Mouse (Mus musculus): ENCODE results near the gene Olfr789. TPM values are rescaled to one million over a fixed set of nuclear protein-coding genes. Genes with fewer than 3 reads are reported as not detected.

Gene Olfr789
- not detected for polyA plus RNA-seq (2017; shearing (Covaris generic))

GRCm38 (mm10) chr10:129484452-129484851 lies at the start of gene Olfr789:
Gene Olfr789 (plus strand): TSS chr10:129484752.

GRCm38 (mm10) chr10:129461562-129461961 lies 23.0 kb upstream of the Olfr789 start, which contains the start of gene Olfr787:
Gene Olfr787 (plus strand): TSS chr10:129461862.

GRCm38 (mm10) chr10:129470698-129471097 lies 13.9 kb upstream of the Olfr789 start, which contains the start of gene Olfr788:
Gene Olfr788 (plus strand): TSS chr10:129470998.

GRCm38 (mm10) chr10:129498192-129498591 lies 13.6 kb downstream of the Olfr789 start, which contains the start of gene Olfr790:
Gene Olfr790 (plus strand): TSS chr10:129498492.

GRCm38 (mm10) chr10:129521492-129521891 lies 36.9 kb downstream of the Olfr789 start, which contains the start of gene Olfr791:
Gene Olfr791 (plus strand): TSS chr10:129521792.

GRCm38 (mm10) chr10:129538862-129539261 lies 54.3 kb downstream of the Olfr789 start, which contains the start of gene Olfr792:
Gene Olfr792 (plus strand): TSS chr10:129539162.

Other genes starting within 250 kb of the Olfr789 start
- not detected for gene Olfr774, start 248.5 kb upstream of the Olfr789 start, polyA plus RNA-seq (2017; shearing (Covaris generic))
- not detected for gene Olfr775, start 236.3 kb upstream of the Olfr789 start, polyA plus RNA-seq (2017; shearing (Covaris generic))
- not detected for gene Olfr776, start 225.6 kb upstream of the Olfr789 start, polyA plus RNA-seq (2017; shearing (Covaris generic))
- gene Olfr777, start 213.3 kb upstream of the Olfr789 start, polyA plus RNA-seq (2017; shearing (Covaris generic)): not detected
- gene Olfr780, start 166.6 kb upstream of the Olfr789 start, polyA plus RNA-seq (2017; shearing (Covaris generic)): not detected
- not detected for gene Olfr781, start 155.9 kb upstream of the Olfr789 start, polyA plus RNA-seq (2017; shearing (Covaris generic))
- not detected for gene Olfr782, start 135.9 kb upstream of the Olfr789 start, polyA plus RNA-seq (2017; shearing (Covaris generic))
- not detected for gene Olfr784, start 100.7 kb upstream of the Olfr789 start, polyA plus RNA-seq (2017; shearing (Covaris generic))
- not detected for gene Olfr785, start 79.3 kb upstream of the Olfr789 start, polyA plus RNA-seq (2017; shearing (Covaris generic))
- gene Olfr786, start 57.4 kb upstream of the Olfr789 start, polyA plus RNA-seq (2017; shearing (Covaris generic)): not detected
- gene Olfr787, start 22.9 kb upstream of the Olfr789 start, polyA plus RNA-seq (2017; shearing (Covaris generic)): not detected
- gene Olfr788, start 13.8 kb upstream of the Olfr789 start, polyA plus RNA-seq (2017; shearing (Covaris generic)): not detected
- not detected for gene Olfr790, start 13.7 kb downstream of the Olfr789 start, polyA plus RNA-seq (2017; shearing (Covaris generic))
- not detected for gene Olfr791, start 37.0 kb downstream of the Olfr789 start, polyA plus RNA-seq (2017; shearing (Covaris generic))
- gene Olfr792, start 54.4 kb downstream of the Olfr789 start, polyA plus RNA-seq (2017; shearing (Covaris generic)): not detected
- not detected for gene Olfr794, start 82.9 kb downstream of the Olfr789 start, polyA plus RNA-seq (2017; shearing (Covaris generic))
- not detected for gene Olfr796, start 127.8 kb downstream of the Olfr789 start, polyA plus RNA-seq (2017; shearing (Covaris generic))
- gene Olfr798, start 143.2 kb downstream of the Olfr789 start, polyA plus RNA-seq (2017; shearing (Covaris generic)): 0.07 TPM
- gene Olfr799, start 152.7 kb downstream of the Olfr789 start, polyA plus RNA-seq (2017; shearing (Covaris generic)): not detected
- gene Olfr800, start 172.9 kb downstream of the Olfr789 start, polyA plus RNA-seq (2017; shearing (Covaris generic)): not detected
- gene Olfr801, start 189.1 kb downstream of the Olfr789 start, polyA plus RNA-seq (2017; shearing (Covaris generic)): not detected
- not detected for gene Olfr802, start 203.4 kb downstream of the Olfr789 start, polyA plus RNA-seq (2017; shearing (Covaris generic))
- gene Olfr803, start 209.5 kb downstream of the Olfr789 start, polyA plus RNA-seq (2017; shearing (Covaris generic)): not detected
- not detected for gene Olfr804, start 218.5 kb downstream of the Olfr789 start, polyA plus RNA-seq (2017; shearing (Covaris generic))
- gene Olfr805, start 244.6 kb downstream of the Olfr789 start, polyA plus RNA-seq (2017; shearing (Covaris generic)): not detected